Mouse (Mus musculus): ENCODE measurements around the gene Msantd3. TPM values are rescaled to one million over a fixed set of nuclear protein-coding genes. Genes with fewer than 3 reads are reported as not detected.

The Msantd3 gene
- polyA plus RNA-seq, 1 experiment from 2014 or later, result 21.7 TPM

DNA sequence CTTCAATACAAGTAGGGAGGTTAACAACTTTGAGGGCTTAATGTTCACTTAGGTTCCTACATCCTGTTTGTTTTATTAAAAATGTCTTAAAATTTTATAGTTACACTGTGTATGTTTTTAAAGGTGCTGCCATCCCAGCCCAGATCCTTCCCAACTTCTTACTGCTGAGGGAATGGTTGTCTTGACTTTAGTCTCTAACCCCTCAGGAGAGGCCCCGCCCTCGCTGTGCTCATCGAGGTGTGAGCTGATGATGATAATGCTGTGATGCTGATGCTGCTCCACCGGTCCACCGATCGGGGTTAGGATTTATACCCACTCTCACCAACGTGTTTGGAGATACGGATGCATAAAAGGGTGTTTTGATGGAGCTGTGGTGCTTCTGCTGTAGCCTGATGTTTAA is 22.1 kb downstream of the Msantd3 start:
- Histone ChIP-seq H3K4me2 (no peak overlapping the region), H3K27me3 (replicated peaks) (no peaks in the 10 kb centered on the region), H3K4me3 (no peak overlapping the region), H3K9ac (no peak overlapping the region), H3K9me3 (no peaks in the 10 kb centered on the region), H3K27ac (replicated peaks) (no peak overlapping the region), H3K36me3 (peaks cover 61% of the 10 kb centered on the region), H3K4me1 (peaks cover 14% of the 10 kb centered on the region)
- ATAC-seq (ENCODE audit: extremely low read depth, insufficient number of reproducible peaks, low FRiP score, low TSS enrichment), result no peak
- 88% methylated on average over 8 of the region's 8 CpGs for WGBS

DNA sequence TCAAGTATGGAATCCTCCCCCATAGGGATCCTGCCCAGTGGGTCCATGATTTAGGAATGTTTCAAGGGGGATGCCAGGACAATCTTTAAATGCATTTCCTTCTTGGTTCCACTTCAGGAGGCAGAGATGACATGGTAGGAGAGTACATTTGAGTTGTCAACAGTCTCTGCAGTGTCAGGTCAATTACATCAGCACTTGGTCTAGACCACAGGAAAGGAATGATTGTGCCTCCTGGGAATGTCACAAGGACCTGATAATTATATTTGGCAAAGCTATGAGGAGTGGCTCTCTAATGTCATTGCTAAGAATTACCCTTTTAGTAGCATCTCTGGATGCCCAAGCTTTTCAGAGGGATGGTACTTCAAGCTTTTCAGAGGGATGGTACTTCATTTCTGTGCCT is 25.2 kb downstream of the Msantd3 start:
- H3K4me1 ChIP-seq, result peaks cover 24% of the 10 kb centered on the region
- no peak overlapping the region for H3K4me3 ChIP-seq
- H3K36me3 ChIP-seq, result peaks cover 44% of the 10 kb centered on the region
- H3K4me2 ChIP-seq, result no peak overlapping the region
- H3K9me3 ChIP-seq, result no peaks in the 10 kb centered on the region
- no peaks in the 10 kb centered on the region for H3K27me3 ChIP-seq (replicated peaks)
- H3K27ac ChIP-seq (replicated peaks), result no peak overlapping the region
- no peak overlapping the region for H3K9ac ChIP-seq
- no peak for ATAC-seq (ENCODE audit: extremely low read depth, insufficient number of reproducible peaks, low FRiP score, low TSS enrichment)

DNA sequence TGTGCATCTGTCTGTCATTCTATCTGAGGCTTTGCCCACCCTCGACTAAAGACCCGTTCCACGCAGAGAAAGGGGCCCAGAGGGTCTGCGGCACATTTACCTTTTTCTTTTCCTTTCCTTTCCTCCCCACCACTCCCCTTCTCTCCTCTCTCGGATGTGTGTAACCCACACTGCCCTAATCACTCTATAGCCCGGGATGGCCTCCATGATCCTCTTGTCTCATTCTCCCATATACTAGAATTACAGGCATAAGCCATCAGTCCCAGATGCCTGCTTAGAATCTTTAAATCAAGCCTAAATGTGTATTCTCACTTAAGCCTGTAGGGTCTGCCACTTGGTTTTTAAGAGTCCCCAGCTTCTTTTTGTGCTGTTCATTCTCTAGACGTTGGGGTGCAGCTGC is 36.6 kb downstream of the Msantd3 start:
- Histone ChIP-seq H3K36me3 (no peaks in the 10 kb centered on the region), H3K27ac (replicated peaks) (no peak overlapping the region), H3K4me1 (peaks cover 18% of the 10 kb centered on the region), H3K9ac (no peak overlapping the region), H3K4me2 (no peak overlapping the region), H3K4me3 (no peak overlapping the region), H3K9me3 (no peaks in the 10 kb centered on the region), H3K27me3 (replicated peaks) (no peaks in the 10 kb centered on the region)
- WGBS, result 85% methylated on average over 7 of the region's 7 CpGs
- ATAC-seq (ENCODE audit: extremely low read depth, insufficient number of reproducible peaks, low FRiP score, low TSS enrichment), result no peak

DNA sequence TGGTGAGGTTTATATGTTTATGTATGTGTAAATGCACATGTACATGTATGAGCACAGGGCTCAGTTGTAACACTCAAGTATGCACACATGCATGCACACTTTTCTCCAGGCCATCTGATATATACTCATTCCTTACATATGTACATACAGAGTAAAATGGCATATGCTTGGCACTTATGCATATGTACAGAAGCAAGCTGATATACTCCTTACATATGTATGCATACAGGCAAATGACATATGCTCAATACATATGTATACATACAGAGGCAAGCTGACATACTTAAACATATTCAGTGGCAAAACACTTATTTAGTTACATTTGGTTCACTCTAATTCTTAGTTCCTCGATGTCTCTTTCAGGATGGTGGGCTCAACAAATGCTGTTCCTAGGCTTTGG is 38.1 kb downstream of the Msantd3 start:
- H3K27me3 ChIP-seq (replicated peaks), result no peaks in the 10 kb centered on the region
- H3K9ac ChIP-seq, result no peak overlapping the region
- no peaks in the 10 kb centered on the region for H3K9me3 ChIP-seq
- no peak overlapping the region for H3K27ac ChIP-seq (replicated peaks)
- no peak for ATAC-seq (ENCODE audit: extremely low read depth, insufficient number of reproducible peaks, low FRiP score, low TSS enrichment)
- H3K4me2 ChIP-seq, result no peak overlapping the region
- 94% methylated on average over 1 of the region's 1 CpGs for WGBS
- no peak overlapping the region for H3K4me3 ChIP-seq
- no peaks in the 10 kb centered on the region for H3K36me3 ChIP-seq
- H3K4me1 ChIP-seq, result peaks cover 22% of the 10 kb centered on the region

DNA sequence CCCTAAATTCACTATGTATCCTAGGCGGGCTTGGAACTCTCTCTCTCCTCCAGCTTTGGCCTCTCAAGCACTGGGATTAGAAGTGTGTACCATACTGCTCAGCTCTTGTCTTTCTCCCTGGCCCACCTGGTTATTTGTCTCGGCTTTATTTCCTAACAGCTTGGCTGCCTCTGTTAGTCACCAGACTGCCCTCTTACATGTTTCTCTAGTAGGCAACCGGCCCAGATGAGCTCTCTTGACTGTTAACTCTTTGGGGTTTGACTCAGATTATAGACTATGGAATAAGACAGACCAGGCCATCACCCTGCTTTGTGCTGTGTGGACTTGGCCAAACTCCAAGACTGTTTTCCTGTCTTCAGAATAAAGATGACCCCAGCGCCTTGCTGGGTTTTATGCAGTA is 38.7 kb downstream of the Msantd3 start:
- 44% methylated on average over 4 of the region's 4 CpGs for WGBS
- no peaks in the 10 kb centered on the region for H3K27me3 ChIP-seq (replicated peaks)
- no peak overlapping the region for H3K4me2 ChIP-seq
- H3K9ac ChIP-seq, result no peak overlapping the region
- peaks cover 22% of the 10 kb centered on the region for H3K4me1 ChIP-seq
- no peaks in the 10 kb centered on the region for H3K9me3 ChIP-seq
- H3K27ac ChIP-seq (replicated peaks), result no peak overlapping the region
- H3K36me3 ChIP-seq, result no peaks in the 10 kb centered on the region
- no peak for ATAC-seq (ENCODE audit: extremely low read depth, insufficient number of reproducible peaks, low FRiP score, low TSS enrichment)
- no peak overlapping the region for H3K4me3 ChIP-seq

DNA sequence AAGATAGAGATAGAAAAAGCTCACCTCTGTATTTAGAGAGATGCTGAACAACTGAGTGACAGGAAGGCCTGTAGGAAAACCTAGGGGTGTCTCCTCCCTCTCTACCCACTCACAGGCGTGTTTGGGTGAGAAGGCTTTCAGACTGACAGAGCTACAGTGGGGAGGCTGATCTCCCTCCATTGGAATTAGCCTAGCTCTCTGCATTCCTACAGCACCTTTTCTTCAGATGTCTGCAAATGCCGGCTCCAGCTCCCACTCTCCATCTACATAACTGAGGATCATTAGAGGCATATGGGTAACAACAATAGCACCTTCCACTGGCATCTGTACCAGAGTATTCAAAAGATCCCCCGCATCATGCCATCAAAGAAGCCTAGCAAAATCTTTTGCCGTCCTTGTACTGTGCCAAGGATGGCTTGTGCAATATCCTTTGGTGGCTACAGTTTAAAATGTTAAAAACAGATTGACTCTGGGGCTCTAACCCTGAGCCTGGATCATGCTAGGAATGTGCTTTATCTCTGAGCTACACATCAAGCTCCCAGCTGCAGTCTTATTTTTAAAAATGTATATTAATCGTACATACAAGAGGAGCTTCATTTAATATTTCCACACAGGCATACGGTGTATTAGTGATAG is 39.9 kb downstream of the Msantd3 start:
- no peak overlapping the region for H3K4me2 ChIP-seq
- WGBS, result 50% methylated on average over 6 of the region's 6 CpGs
- H3K36me3 ChIP-seq, result no peaks in the 10 kb centered on the region
- no peak overlapping the region for H3K4me3 ChIP-seq
- no peak overlapping the region for H3K9ac ChIP-seq
- no peak overlapping the region for H3K27ac ChIP-seq (replicated peaks)
- no peaks in the 10 kb centered on the region for H3K27me3 ChIP-seq (replicated peaks)
- no peak for ATAC-seq (ENCODE audit: extremely low read depth, insufficient number of reproducible peaks, low FRiP score, low TSS enrichment)
- no peaks in the 10 kb centered on the region for H3K9me3 ChIP-seq
- H3K4me1 ChIP-seq, result peaks cover 22% of the 10 kb centered on the region

DNA sequence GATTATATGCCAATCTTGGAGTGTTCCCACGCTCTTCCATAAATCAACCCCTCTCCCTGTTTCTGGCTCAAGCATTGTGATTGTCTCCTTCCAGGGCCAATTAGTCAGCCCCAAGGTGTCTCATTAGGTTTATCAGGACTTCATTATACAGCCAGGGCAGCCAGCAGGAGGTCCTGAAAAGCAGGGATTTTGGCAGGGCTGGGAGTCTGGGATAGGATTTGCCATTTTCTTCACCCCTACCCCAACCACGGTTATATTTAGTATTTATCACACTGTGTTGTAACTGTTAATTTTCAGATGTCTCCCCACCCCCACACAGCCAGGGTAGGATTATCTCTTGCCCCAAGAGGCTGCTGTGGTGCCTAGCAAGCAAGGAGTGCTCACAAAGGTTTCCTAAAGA is 41.5 kb downstream of the Msantd3 start:
- ATAC-seq (ENCODE audit: extremely low read depth, insufficient number of reproducible peaks, low FRiP score, low TSS enrichment), result no peak
- WGBS, result 33% methylated on average over 2 of the region's 2 CpGs

DNA sequence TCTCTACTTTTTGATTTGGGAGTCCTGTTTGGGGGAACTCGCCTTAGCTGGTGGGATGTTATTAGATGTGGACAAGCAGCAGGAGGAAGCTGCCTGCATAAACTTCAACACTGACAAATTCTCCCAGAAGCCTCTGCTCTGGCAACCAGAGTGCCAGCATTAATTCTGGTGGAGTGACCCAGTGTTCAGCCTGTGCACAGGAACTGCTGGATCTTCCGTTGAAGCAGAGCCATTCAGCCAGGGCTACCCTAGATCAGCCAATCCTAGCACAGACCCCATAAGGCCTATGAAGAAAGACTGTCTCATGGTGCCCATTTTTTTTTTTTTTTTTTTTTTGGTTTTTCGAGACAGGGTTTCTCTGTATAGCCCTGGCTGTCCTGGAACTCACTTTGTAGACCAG is 42.3 kb downstream of the Msantd3 start:
- H3K27ac ChIP-seq (replicated peaks), result no peak overlapping the region
- no peaks in the 10 kb centered on the region for H3K36me3 ChIP-seq
- no peak overlapping the region for H3K4me2 ChIP-seq
- 66% methylated on average over 2 of the region's 3 CpGs for WGBS
- no peaks in the 10 kb centered on the region for H3K9me3 ChIP-seq
- H3K27me3 ChIP-seq (replicated peaks), result no peaks in the 10 kb centered on the region
- no peak overlapping the region for H3K9ac ChIP-seq
- H3K4me3 ChIP-seq, result no peak overlapping the region
- peaks cover 28% of the 10 kb centered on the region for H3K4me1 ChIP-seq
- ATAC-seq (ENCODE audit: extremely low read depth, insufficient number of reproducible peaks, low FRiP score, low TSS enrichment), result no peak

More for the DNA sequence above, 41.5 kb downstream of the Msantd3 start:
- H3K9ac ChIP-seq, result no peak overlapping the region
- H3K4me3 ChIP-seq, result no peak overlapping the region
- H3K27me3 ChIP-seq (replicated peaks), result no peaks in the 10 kb centered on the region
- H3K36me3 ChIP-seq, result no peaks in the 10 kb centered on the region
- no peaks in the 10 kb centered on the region for H3K9me3 ChIP-seq
- peaks cover 22% of the 10 kb centered on the region for H3K4me1 ChIP-seq
- H3K27ac ChIP-seq (replicated peaks), result no peak overlapping the region
- no peak overlapping the region for H3K4me2 ChIP-seq

DNA sequence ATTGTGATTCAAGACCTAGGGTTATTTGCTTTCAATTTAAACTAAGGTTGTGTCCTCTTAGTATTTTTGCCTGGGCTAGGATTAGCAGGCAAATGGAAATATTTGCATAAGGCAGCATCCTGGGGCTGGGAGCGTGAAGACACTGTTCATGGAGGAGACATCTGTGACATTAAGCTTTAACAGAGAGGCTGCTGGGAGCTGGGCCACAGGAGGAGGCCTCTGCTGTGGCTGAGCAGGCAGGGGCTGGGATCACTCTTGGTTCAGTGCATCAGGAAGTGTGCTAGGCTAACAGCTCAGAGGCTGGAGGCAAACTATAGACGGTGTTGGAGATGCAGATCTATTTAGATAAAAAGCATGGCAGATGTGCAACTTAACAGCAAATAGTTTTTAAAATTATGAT is 43.2 kb downstream of the Msantd3 start:
- no peak for ATAC-seq (ENCODE audit: extremely low read depth, insufficient number of reproducible peaks, low FRiP score, low TSS enrichment)

DNA sequence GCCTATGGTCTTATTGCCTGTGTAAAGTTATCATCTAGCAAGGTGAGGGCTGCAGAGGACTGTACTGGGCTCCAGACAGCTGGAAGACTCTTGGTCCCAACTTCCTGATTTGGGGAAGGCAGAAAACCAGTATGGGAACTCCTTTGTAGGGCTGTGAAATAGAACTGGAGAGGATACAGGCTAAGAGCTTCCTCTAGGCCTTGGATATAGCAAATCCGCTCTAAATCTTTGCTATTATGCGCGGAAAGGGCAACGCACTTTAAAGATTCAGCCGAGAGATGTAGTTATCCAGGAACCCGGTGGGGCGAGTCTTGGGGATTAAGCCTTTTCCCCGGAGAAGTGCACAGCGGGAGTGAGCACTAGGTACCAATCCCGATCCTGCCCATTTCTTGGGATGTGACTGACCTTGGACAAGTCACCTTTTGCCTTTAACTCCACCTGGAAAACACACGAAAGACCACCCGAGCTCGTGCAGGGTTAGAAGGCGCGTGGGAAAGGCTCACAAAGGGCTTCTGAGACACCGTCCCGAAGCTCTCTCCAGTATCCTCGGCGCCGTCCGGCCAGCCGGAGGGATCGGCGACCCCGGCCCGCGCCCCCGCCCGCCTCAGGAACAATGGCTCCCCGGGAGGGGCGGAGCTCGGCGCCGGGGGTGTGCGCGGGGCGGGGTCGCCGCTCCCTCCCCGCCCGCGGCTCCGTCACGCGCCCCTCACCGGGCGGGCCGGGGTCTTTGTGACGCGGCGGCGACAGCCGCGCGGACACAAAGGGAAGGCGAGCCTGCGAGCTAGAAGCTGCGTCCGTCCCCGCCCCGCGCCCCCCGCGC is 44.9 kb downstream of the Msantd3 start, which contains the start of gene Tmeff1:
Gene Tmeff1 (plus strand): TSS at position 754 of the 820 bp plus-strand sequence.
- 1% methylated on average over 57 of the region's 64 CpGs for WGBS
- H3K27me3 ChIP-seq (replicated peaks), result no peaks in the 10 kb centered on the region
- peaks cover 30% of the 10 kb centered on the region for H3K4me1 ChIP-seq
- peak within 1 kb of the TSS; percentile 77 for H3K4me3 ChIP-seq
- H3K36me3 ChIP-seq, result peaks cover 3% of the 10 kb centered on the region; the same call in 1 of the 2 replicates
- peak within 1 kb of the TSS; percentile 98 for H3K9ac ChIP-seq
- H3K27ac ChIP-seq (replicated peaks), result peak within 1 kb of the TSS; percentile 90
- peak within 1 kb of the TSS; percentile 80 for H3K4me2 ChIP-seq
- H3K9me3 ChIP-seq, result 0 out of 2 replicates have a peak, but pooled peaks cover 6% of the 10 kb centered on the region
- ATAC-seq (ENCODE audit: extremely low read depth, insufficient number of reproducible peaks, low FRiP score, low TSS enrichment), result peak; percentile 59

More for the DNA sequence above, 43.2 kb downstream of the Msantd3 start:
- Histone ChIP-seq H3K9me3 (0 out of 2 replicates have a peak, but pooled peaks cover 6% of the 10 kb centered on the region), H3K27ac (replicated peaks) (no peak overlapping the region), H3K4me3 (no peak overlapping the region), H3K27me3 (replicated peaks) (no peaks in the 10 kb centered on the region), H3K4me1 (peaks cover 31% of the 10 kb centered on the region), H3K36me3 (peaks cover 3% of the 10 kb centered on the region; the same call in 1 of the 2 replicates), H3K9ac (no peak overlapping the region), H3K4me2 (no peak overlapping the region)
- 76% methylated on average over 2 of the region's 2 CpGs for WGBS

DNA sequence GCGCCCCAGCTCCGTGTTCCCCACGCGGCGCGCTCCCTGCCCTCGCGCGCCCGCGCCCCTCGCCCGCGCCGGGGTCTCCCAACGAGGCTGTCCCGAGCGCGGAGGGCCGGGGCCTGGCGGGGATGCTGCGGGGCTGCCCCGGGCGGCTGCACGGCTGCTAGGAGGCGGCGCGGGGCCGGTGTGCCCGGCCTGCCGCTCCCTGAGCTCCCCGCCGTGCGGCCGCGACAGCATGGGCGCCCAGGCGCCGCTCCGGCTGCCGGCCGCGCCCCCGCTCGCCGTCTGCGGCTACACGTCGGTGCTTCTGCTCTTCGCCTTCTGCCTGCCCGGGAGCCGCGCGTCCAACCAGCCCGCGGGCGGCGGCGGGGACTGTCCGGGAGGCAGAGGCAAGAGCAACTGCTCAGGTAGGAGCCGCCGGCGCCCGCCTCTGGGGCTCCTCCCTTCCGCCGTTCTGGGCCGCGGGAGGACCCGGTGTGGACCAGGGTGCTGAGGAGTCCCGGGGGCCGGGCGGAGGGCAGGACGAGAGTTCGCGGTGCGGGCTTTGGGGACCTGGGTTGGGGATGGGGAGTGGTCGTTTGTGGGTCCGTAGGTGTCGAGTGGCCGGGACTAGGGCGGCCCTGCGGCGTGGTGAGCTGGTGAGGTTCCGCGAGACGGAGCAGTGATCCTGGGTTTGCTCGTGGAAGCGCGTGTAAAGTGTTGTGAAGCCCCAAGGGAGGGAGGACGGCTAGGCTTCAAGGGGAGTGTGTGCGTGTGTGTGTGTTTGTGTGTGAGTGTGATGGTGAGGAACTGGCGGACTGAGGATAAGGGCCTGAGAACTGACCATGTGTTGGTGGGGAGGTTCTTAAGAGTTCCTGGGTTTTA is 45.7 kb downstream of the Msantd3 start:
- Histone ChIP-seq H3K4me3 (peak overlapping the region; percentile 77), H3K9me3 (0 out of 2 replicates have a peak, but pooled peaks cover 6% of the 10 kb centered on the region), H3K36me3 (peaks cover 3% of the 10 kb centered on the region; the same call in 1 of the 2 replicates), H3K9ac (peak overlapping the region; percentile 98), H3K27ac (replicated peaks) (peak overlapping the region; percentile 90), H3K27me3 (replicated peaks) (no peaks in the 10 kb centered on the region), H3K4me2 (peak overlapping the region; percentile 80), H3K4me1 (peaks cover 24% of the 10 kb centered on the region)
- ATAC-seq (ENCODE audit: extremely low read depth, insufficient number of reproducible peaks, low FRiP score, low TSS enrichment), result peak; percentile 29
- under 1% methylated on average over 92 of the region's 92 CpGs for WGBS
